Mouse (Mus musculus) layer of hippocampus, adult 18-20 months (tissue): ENCODE results near the gene Rdh9. TPM values are rescaled to one million over a fixed set of nuclear protein-coding genes. Genes with fewer than 3 reads are reported as not detected.

Source experiments
- DNase-seq, 2 experiments: peaks; one replicate each; pipeline ENCODE4 v3.0.0; 2022; ENCODE audit warnings: low spot score in 2 of 2
- total RNA-seq, 2 experiments: library from RNA; stranded (reverse); gene quantifications; 2 replicates each; pipeline ENCODE4 v1.2.3; 2021

The Rdh9 gene
- total RNA-seq, 2 experiments from 2014 or later, result 0.35 to 0.43 TPM

DNA sequence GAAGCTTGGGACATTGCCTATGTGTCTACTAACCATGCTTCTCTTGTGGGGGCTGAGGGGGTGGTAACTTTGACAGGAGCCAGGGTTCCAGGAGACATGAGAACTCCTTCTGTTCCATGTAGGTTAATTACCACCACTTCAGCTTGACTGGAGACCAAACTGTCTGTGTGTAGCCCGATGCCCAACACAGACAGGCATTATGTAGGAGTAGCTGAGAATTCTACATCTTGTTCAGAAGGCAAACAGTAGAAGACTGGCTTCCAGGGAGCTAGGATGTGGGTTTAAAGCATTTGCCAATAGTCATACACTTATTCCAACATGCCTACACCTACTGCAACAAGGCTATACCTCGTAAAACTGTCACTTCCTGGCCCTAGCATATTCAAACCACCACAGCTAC lies 62.4 kb downstream of the Rdh9 start:
- DNase-seq, result peak in 1 of 2 experiments; percentile 8

DNA sequence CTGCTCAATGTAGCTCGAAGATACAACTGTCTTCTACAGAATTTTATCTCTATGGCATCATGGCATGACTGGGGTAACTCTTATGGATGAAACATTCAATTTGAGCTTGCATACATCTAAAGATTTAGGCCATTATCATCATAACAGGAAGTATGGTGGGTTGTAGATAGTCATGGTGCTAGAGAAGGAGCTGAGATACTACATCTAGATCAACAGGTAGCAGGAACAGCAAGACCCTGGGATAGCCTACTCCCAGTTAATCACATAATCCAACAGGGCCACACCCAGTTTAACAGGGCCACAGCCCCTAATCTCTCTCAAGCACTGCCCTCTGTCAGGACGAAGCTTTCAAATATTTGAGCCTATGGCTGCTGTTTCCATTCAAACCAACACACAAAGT lies 64.6 kb downstream of the Rdh9 start:
- no peak for DNase-seq

Other genes with a start within 250 kb of the Rdh9 start
- gene Nxph4, start 241.8 kb upstream of the Rdh9 start, total RNA-seq, result 1 to 10 TPM; 1.2 to 1.3 TPM
- gene Lrp1, start 155.2 kb upstream of the Rdh9 start, total RNA-seq, result 100 to 1,000 TPM; 284 to 294 TPM
- 1 to 10 TPM; 5.7 to 7.3 TPM for gene Stat6, start 133.4 kb upstream of the Rdh9 start, total RNA-seq
- 1 to 10 TPM; 6.6 to 6.7 TPM for gene Nemp1, start 109.5 kb upstream of the Rdh9 start, total RNA-seq
- gene Nab2, start 107.8 kb upstream of the Rdh9 start, total RNA-seq, result 10 to 100 TPM; 54.8 to 55.6 TPM
- 1 to 10 TPM in 1 of 2 experiments, under 1 TPM in 1; 0.79 to 1.7 TPM for gene Myo1a, start 71.2 kb upstream of the Rdh9 start, total RNA-seq
- 1 to 10 TPM; 3.8 to 6.9 TPM for gene Tac2, start 51.9 kb upstream of the Rdh9 start, total RNA-seq
- gene Zbtb39, start 36.8 kb upstream of the Rdh9 start, total RNA-seq, result 10 to 100 TPM; 11.2 to 11.8 TPM
- 1 to 10 TPM in 1 of 2 experiments, under 1 TPM in 1; 0.99 to 1.2 TPM for gene Gpr182, start 24.7 kb upstream of the Rdh9 start, total RNA-seq
- under 1 TPM in 1 of 2 experiments, not detected in 1; 0.15 TPM for gene Rdh1, start 16.7 kb upstream of the Rdh9 start, total RNA-seq
- gene Rdh16f1, start 16.6 kb upstream of the Rdh9 start, total RNA-seq, result not detected
- under 1 TPM in 1 of 2 experiments, not detected in 1; 0.35 TPM for gene Rdh16, start 24.8 kb downstream of the Rdh9 start, total RNA-seq
- gene Rdh19, start 73.5 kb downstream of the Rdh9 start, total RNA-seq, result not detected
- gene Rdh16f2, start 90.1 kb downstream of the Rdh9 start, total RNA-seq, result not detected
- gene Rdh7, start 112.4 kb downstream of the Rdh9 start, total RNA-seq, result not detected
- gene Sdr9c7, start 122.1 kb downstream of the Rdh9 start, total RNA-seq, result not detected
- not detected for gene Hsd17b6, start 231.2 kb downstream of the Rdh9 start, total RNA-seq
- 1 to 10 TPM; 6.8 to 7.4 TPM for gene Prim1, start 238.8 kb downstream of the Rdh9 start, total RNA-seq